Mouse (Mus musculus) intestine, postnatal 0 days (tissue): Measurements from ENCODE around the gene Myadml2. TPM values are rescaled to one million over a fixed set of nuclear protein-coding genes. Genes with fewer than 3 reads are reported as not detected.

Source experiments
- ATAC-seq: fragments of 200-750 bp; cut with Nextera tagmentation; 2 replicates; pipeline ENCODE4 v1.8.0; 2017; ENCODE audit warnings: mild to moderate bottlenecking, moderate TSS enrichment, moderate library complexity
- H3K27ac ChIP-seq: fragments of 300-500 bp; sonication (generic); 2 replicates; pipeline ENCODE4 v1.5.1; 2014; ENCODE audit warnings: mild to moderate bottlenecking, low read depth, low read length, moderate library complexity
- H3K27me3 ChIP-seq: fragments of 300-500 bp; sonication (generic); replicated peaks from 2 replicates; pipeline ENCODE4 v1.6.1; 2014; ENCODE audit warnings: low read length, mixed read lengths; ENCODE audit not compliant: control insufficient read depth, insufficient read depth
- H3K36me3 ChIP-seq: fragments of 300-500 bp; sonication (generic); 2 replicates; pipeline ENCODE4 v1.6.1; 2014; ENCODE audit warnings: mild to moderate bottlenecking, moderate library complexity; ENCODE audit not compliant: control insufficient read depth, insufficient read depth
- H3K4me1 ChIP-seq: fragments of 300-500 bp; sonication (generic); replicated peaks from 2 replicates; pipeline ENCODE4 v1.6.1; 2014; ENCODE audit warnings: antibody characterized with exemption, low read length, mixed read lengths; ENCODE audit not compliant: control insufficient read depth, insufficient read depth
- H3K4me2 ChIP-seq: fragments of 300-500 bp; sonication (generic); replicated peaks from 2 replicates; pipeline ENCODE4 v1.6.1; 2014; ENCODE audit warnings: low read depth, mild to moderate bottlenecking, moderate library complexity
- H3K4me3 ChIP-seq: fragments of 300-500 bp; sonication (generic); 2 replicates; pipeline ENCODE4 v1.5.1; 2014; ENCODE audit warnings: low read depth, low read length
- H3K9ac ChIP-seq: fragments of 300-500 bp; sonication (generic); 2 replicates; pipeline ENCODE4 v1.6.1; 2014; ENCODE audit warnings: mild to moderate bottlenecking, low read depth, low read length
- H3K9me3 ChIP-seq: fragments of 300-500 bp; sonication (generic); 2 replicates; pipeline ENCODE4 v1.6.1; 2016; ENCODE audit warnings: mixed run types; ENCODE audit not compliant: control insufficient read depth
- CTCF ChIP-seq: sonication (generic); IDR thresholded peaks from 2 replicates; pipeline ENCODE4 v1.5.1; 2016; ENCODE audit warnings: low read depth, mild to moderate bottlenecking, control low read depth, antibody characterized with exemption, moderate library complexity
- WGBS: fragments of 180-500 bp; shearing (Covaris S2); extraction: QIAGEN DNeasy Blood & Tissue Kit; methylation state at CpG from one replicate; pipeline ENCODE4 v1.1.7; 2014; 5-methylcytosine and 5-hydroxymethylcytosine counted together
- polyA plus RNA-seq: library from polyadenylated mRNA; unstranded; fragments of >200 nt; fragmentation: Nextera tagmentation; extraction: Ambion mirVana; gene quantifications from 2 replicates; pipeline ENCODE4 v1.2.1, GENCODE M21; 2015

Myadml2 gene
- polyA plus RNA-seq, 1 experiment from 2014 or later, result not detected

GRCm38 (mm10) chr11:120643601-120643987, 4.4 kb downstream of the Myadml2 start, which contains the start of gene Pycr1:
TSS of gene Pycr1 (minus strand) at chr11:120643769.
- H3K27ac ChIP-seq, result no peak within 1 kb of the TSS
- peak; percentile 97 for ATAC-seq
- under 1% methylated on average over 15 of the region's 15 CpGs for WGBS
- 0 out of 2 replicates have a peak, but pooled peaks cover 2% of the 10 kb centered on the region for H3K27me3 ChIP-seq
- H3K9ac ChIP-seq, result peak within 1 kb of the TSS; percentile 32; the same call in 1 of the 2 replicates
- peak within 1 kb of the TSS; percentile 92 for H3K4me2 ChIP-seq
- H3K4me1 ChIP-seq, result peaks cover 11% of the 10 kb centered on the region
- H3K36me3 ChIP-seq, result no peaks in the 10 kb centered on the region; the same call in 1 of the 2 replicates
- no peak for TF ChIP-seq CTCF
- H3K9me3 ChIP-seq, result no peaks in the 10 kb centered on the region
- peak within 1 kb of the TSS; percentile 48 for H3K4me3 ChIP-seq

GRCm38 (mm10) chr11:120642939-120643600, 4.9 kb downstream of the Myadml2 start:
- peaks cover 10% of the 10 kb centered on the region for H3K4me1 ChIP-seq
- H3K27ac ChIP-seq, result no peak overlapping the region
- under 1% methylated on average over 18 of the region's 18 CpGs for WGBS
- 0 out of 2 replicates have a peak, but pooled peaks cover under 1% of the 10 kb centered on the region for H3K27me3 ChIP-seq
- 0 out of 2 replicates have a peak, but pooled peaks have one; percentile 12 for TF ChIP-seq CTCF
- H3K9ac ChIP-seq, result peak overlapping the region; percentile 32; the same call in 1 of the 2 replicates
- H3K4me2 ChIP-seq, result peak overlapping the region; percentile 92
- no peaks in the 10 kb centered on the region for H3K9me3 ChIP-seq
- H3K36me3 ChIP-seq, result no peaks in the 10 kb centered on the region; the same call in 1 of the 2 replicates
- peak; percentile 32; the same call in 1 of the 2 replicates for ATAC-seq
- peak overlapping the region; percentile 48 for H3K4me3 ChIP-seq

GRCm38 (mm10) chr11:120641869-120642268, 6.1 kb downstream of the Myadml2 start:
- Histone ChIP-seq H3K36me3 (no peaks in the 10 kb centered on the region; the same call in 1 of the 2 replicates), H3K4me3 (no peak overlapping the region), H3K27ac (no peak overlapping the region), H3K27me3 (no peaks in the 10 kb centered on the region), H3K4me2 (no peak overlapping the region), H3K9me3 (no peaks in the 10 kb centered on the region), H3K4me1 (peaks cover 6% of the 10 kb centered on the region), H3K9ac (no peak overlapping the region)
- WGBS, result 87% methylated on average over 8 of the region's 8 CpGs
- TF ChIP-seq CTCF, result no peak
- no peak for ATAC-seq

GRCm38 (mm10) chr11:120641255-120641654, 6.7 kb downstream of the Myadml2 start:
- no peaks in the 10 kb centered on the region; the same call in 1 of the 2 replicates for H3K36me3 ChIP-seq
- peaks cover 6% of the 10 kb centered on the region for H3K4me1 ChIP-seq
- no peaks in the 10 kb centered on the region for H3K9me3 ChIP-seq
- ATAC-seq, result no peak
- no peak overlapping the region for H3K9ac ChIP-seq
- H3K4me3 ChIP-seq, result no peak overlapping the region
- no peak overlapping the region for H3K4me2 ChIP-seq
- 72% methylated on average over 9 of the region's 9 CpGs for WGBS
- H3K27me3 ChIP-seq, result no peaks in the 10 kb centered on the region
- no peak for TF ChIP-seq CTCF
- H3K27ac ChIP-seq, result no peak overlapping the region

GRCm38 (mm10) chr11:120634810-120635209, 13.1 kb downstream of the Myadml2 start:
- Histone ChIP-seq H3K4me1 (peaks cover 7% of the 10 kb centered on the region; the same call in 1 of the 2 replicates), H3K27me3 (no peaks in the 10 kb centered on the region), H3K4me3 (no peak overlapping the region), H3K4me2 (no peak overlapping the region), H3K36me3 (no peaks in the 10 kb centered on the region), H3K9me3 (no peaks in the 10 kb centered on the region), H3K27ac (no peak overlapping the region), H3K9ac (no peak overlapping the region)
- TF ChIP-seq CTCF, result no peak
- ATAC-seq, result no peak
- WGBS, result 89% methylated on average over 5 of the region's 5 CpGs

GRCm38 (mm10) chr11:120633520-120634343, 14.2 kb downstream of the Myadml2 start, which contains the start of gene Mafg:
TSS of gene Mafg (minus strand) at chr11:120633600.
- peaks cover 9% of the 10 kb centered on the region for H3K4me1 ChIP-seq
- H3K9ac ChIP-seq, result peak within 1 kb of the TSS; percentile 80
- peak within 1 kb of the TSS; percentile 88 for H3K4me2 ChIP-seq
- no peaks in the 10 kb centered on the region for H3K9me3 ChIP-seq
- ATAC-seq, result peak; percentile 80
- H3K4me3 ChIP-seq, result peak within 1 kb of the TSS; percentile 63
- peak within 1 kb of the TSS; percentile 91 for H3K27ac ChIP-seq
- no peaks in the 10 kb centered on the region for H3K27me3 ChIP-seq
- TF ChIP-seq CTCF, result no peak
- peaks cover 6% of the 10 kb centered on the region for H3K36me3 ChIP-seq
- 10% methylated on average over 57 of the region's 58 CpGs for WGBS
